Mouse (Mus musculus): Measurements from ENCODE around the gene Dusp6. TPM values are rescaled to one million over a fixed set of nuclear protein-coding genes. Genes with fewer than 3 reads are reported as not detected.
A peak's percentile ranks its signal among the peaks of the same experiment; 100 is the strongest.

Dusp6 gene
- polyA plus RNA-seq, 1 experiment from 2014 or later, result 40.7 TPM

DNA sequence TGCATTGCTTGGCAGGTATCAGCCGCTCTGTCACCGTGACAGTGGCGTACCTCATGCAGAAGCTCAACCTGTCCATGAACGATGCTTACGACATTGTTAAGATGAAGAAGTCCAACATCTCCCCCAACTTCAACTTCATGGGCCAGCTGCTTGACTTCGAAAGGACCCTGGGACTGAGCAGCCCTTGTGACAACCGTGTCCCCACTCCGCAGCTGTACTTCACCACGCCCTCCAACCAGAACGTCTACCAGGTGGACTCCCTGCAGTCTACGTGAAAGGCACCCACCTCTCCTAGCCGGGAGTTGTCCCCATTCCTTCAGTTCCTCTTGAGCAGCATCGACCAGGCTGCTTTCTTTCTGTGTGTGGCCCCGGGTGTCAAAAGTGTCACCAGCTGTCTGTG, 3.0 kb downstream of the Dusp6 start:
- peak overlapping the region; percentile 98; the same call in 1 of the 2 replicates for H3K27ac ChIP-seq (ENCODE audit: low read depth)
- ATAC-seq (replicated peaks; ENCODE audit: low FRiP score, low TSS enrichment, low read depth) (no peak), DNase-seq (ENCODE audit: low spot score) (no peak)
- H3K9ac ChIP-seq (ENCODE audit: low read length), result peak overlapping the region; percentile 89
- peak overlapping the region; percentile 80 for H3K4me3 ChIP-seq (ENCODE audit: low read depth, low read length)
- H3K36me3 ChIP-seq (ENCODE audit: control insufficient read depth, insufficient read depth, low read length), result peaks cover 9% of the 10 kb centered on the region; the same call in 1 of the 2 replicates
- no peaks in the 10 kb centered on the region for H3K9me3 ChIP-seq (ENCODE audit: control insufficient read depth, low read length)
- peaks cover 20% of the 10 kb centered on the region for H3K4me1 ChIP-seq (replicated peaks; ENCODE audit: control insufficient read depth, insufficient read depth, low read length)
- WGBS, result 45% methylated on average over 14 of the region's 14 CpGs
- no peaks in the 10 kb centered on the region for H3K27me3 ChIP-seq (replicated peaks; ENCODE audit: control insufficient read depth, insufficient read depth, low read length)
- H3K4me2 ChIP-seq (ENCODE audit: low read length), result peak overlapping the region; percentile 97

DNA sequence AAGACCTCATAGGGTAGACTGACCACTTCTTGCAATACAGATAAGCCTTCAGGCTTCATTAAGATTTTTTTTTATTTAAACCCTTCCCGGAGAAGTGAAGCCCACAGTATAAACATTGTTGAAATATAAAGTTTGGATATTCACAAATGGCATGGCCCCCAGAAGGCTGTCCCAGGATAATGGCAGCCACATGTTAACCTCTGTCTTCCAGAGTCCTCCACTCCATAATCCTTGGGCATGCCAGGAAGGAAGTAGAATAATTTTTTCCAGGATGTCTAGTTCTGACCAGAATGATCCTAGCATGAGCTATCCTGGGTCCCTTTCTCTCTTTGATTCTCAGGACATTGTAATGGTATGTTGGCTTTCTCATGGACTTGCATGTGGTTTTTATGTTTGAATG, 4.6 kb downstream of the Dusp6 start:
- ATAC-seq (replicated peaks; ENCODE audit: low FRiP score, low TSS enrichment, low read depth), result no peak

DNA sequence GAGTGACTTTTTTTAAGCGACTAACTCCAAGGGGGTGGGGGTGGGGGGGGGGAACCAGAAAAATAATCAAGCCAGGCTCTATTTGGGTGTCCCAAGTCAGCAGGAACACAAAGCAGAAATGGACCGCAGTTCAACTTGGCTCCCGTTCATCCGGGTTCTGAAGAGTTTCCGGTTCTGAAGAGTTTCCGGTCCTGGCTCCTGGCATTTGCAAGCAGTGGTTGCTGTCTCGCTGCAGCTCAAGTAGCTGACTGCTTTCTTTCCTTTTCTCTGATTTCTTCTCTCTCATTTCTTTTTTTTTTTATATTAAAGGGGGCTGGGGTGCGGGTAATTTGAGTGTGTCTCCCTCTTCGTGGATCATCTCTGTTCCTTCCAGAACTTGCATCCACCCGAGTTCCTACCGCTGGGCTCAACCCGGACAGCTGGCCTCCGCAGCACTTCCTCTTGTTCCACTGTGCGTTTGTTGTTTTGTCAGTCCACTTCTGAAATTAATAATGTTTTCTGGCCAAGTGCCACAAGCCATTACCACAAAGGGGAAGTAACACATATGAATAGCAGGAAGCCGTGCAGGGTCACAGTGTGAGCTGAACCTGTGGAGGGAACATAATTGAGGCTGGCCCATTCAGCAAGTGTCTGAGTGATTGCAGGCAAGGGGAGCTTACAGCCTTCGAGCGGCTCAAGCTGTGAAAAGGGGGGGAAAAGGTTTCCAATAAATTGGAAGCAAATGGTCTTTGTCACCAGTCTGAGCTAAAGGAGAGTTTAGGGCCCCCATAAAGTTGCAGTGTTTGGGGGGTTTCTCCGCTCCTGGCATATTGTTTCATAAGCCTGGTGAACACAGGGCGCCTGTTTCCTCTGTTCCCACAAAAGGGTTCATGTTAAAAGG, 5.6 kb downstream of the Dusp6 start:
- no peaks in the 10 kb centered on the region for H3K9me3 ChIP-seq (ENCODE audit: control insufficient read depth, low read length)
- peak; percentile 67 for DNase-seq (ENCODE audit: low spot score)
- no peak overlapping the region for H3K9ac ChIP-seq (ENCODE audit: low read length)
- peak; percentile 46; the same call in 1 of the 2 replicates for ATAC-seq (replicated peaks; ENCODE audit: low FRiP score, low TSS enrichment, low read depth)
- H3K4me3 ChIP-seq (ENCODE audit: low read depth, low read length), result peak overlapping the region; percentile 2; the same call in 1 of the 2 replicates
- peaks cover 9% of the 10 kb centered on the region; the same call in 1 of the 2 replicates for H3K36me3 ChIP-seq (ENCODE audit: control insufficient read depth, insufficient read depth, low read length)
- peak overlapping the region; percentile 97 for H3K4me2 ChIP-seq (ENCODE audit: low read length)
- H3K27ac ChIP-seq (ENCODE audit: low read depth), result peak overlapping the region; percentile 69
- 31% methylated on average over 19 of the region's 19 CpGs for WGBS
- H3K4me1 ChIP-seq (replicated peaks; ENCODE audit: control insufficient read depth, insufficient read depth, low read length), result peaks cover 20% of the 10 kb centered on the region
- no peaks in the 10 kb centered on the region for H3K27me3 ChIP-seq (replicated peaks; ENCODE audit: control insufficient read depth, insufficient read depth, low read length)

More for the DNA sequence above, 4.6 kb downstream of the Dusp6 start:
- no peak for DNase-seq (ENCODE audit: low spot score)
- 30% methylated on average over 1 of the region's 1 CpGs for WGBS
- Histone ChIP-seq H3K27ac (ENCODE audit: low read depth) (peak overlapping the region; percentile 69; the same call in 1 of the 2 replicates), H3K4me3 (ENCODE audit: low read depth, low read length) (no peak overlapping the region), H3K9ac (ENCODE audit: low read length) (no peak overlapping the region), H3K27me3 (replicated peaks; ENCODE audit: control insufficient read depth, insufficient read depth, low read length) (no peaks in the 10 kb centered on the region), H3K4me1 (replicated peaks; ENCODE audit: control insufficient read depth, insufficient read depth, low read length) (peaks cover 20% of the 10 kb centered on the region), H3K4me2 (ENCODE audit: low read length) (peak overlapping the region; percentile 97), H3K9me3 (ENCODE audit: control insufficient read depth, low read length) (no peaks in the 10 kb centered on the region), H3K36me3 (ENCODE audit: control insufficient read depth, insufficient read depth, low read length) (peaks cover 9% of the 10 kb centered on the region; the same call in 1 of the 2 replicates)

DNA sequence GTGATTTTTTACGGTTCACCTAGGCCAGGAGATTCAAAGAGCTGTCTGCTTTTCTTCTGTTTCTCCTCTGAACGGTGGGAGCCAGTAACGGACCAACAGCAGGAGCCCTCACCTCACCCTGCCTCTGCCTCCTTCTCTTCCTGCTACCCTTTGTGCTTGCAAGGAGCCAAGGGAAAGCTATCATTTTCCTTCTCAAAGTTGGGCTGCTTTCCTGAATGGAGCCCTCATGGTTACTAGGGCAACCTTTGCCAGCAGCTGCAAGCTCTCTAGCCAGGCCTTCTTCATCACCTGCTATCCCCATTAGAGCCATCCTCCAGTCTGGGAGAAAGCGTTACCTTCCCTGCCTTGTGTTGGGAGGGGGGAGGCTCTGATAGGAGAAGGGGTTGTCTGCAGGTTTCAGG, 6.3 kb downstream of the Dusp6 start:
- H3K27ac ChIP-seq (ENCODE audit: low read depth), result peak overlapping the region; percentile 69
- WGBS, result 31% methylated on average over 4 of the region's 4 CpGs
- DNase-seq (ENCODE audit: low spot score), result no peak
- H3K9ac ChIP-seq (ENCODE audit: low read length), result no peak overlapping the region
- no peak for ATAC-seq (replicated peaks; ENCODE audit: low FRiP score, low TSS enrichment, low read depth)
- H3K4me1 ChIP-seq (replicated peaks; ENCODE audit: control insufficient read depth, insufficient read depth, low read length), result peaks cover 20% of the 10 kb centered on the region
- no peaks in the 10 kb centered on the region for H3K27me3 ChIP-seq (replicated peaks; ENCODE audit: control insufficient read depth, insufficient read depth, low read length)
- no peaks in the 10 kb centered on the region for H3K9me3 ChIP-seq (ENCODE audit: control insufficient read depth, low read length)
- peaks cover 9% of the 10 kb centered on the region; the same call in 1 of the 2 replicates for H3K36me3 ChIP-seq (ENCODE audit: control insufficient read depth, insufficient read depth, low read length)
- no peak overlapping the region for H3K4me3 ChIP-seq (ENCODE audit: low read depth, low read length)
- H3K4me2 ChIP-seq (ENCODE audit: low read length), result 0 out of 2 replicates have a peak overlapping the region, but pooled peaks have one; percentile 97

DNA sequence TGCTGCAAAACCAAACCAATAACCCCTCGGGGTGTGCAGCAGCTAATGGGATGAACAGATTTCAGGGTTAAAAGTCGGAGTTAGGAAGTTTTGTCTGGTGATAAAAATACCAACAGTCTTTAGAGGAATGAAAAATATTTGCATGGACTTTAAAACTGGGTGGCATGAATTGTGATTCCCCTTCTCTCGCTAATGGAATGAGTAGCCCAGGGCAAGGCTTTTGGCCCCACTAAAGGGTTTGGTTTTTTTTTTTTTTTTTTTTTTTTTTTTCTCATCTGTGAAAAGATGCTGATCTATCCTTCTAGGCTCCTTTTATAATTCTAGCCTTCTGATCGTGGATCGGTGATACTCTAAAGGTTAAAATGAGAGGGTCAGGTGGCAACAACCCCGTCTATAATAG, 6.7 kb downstream of the Dusp6 start:
- peaks cover 9% of the 10 kb centered on the region; the same call in 1 of the 2 replicates for H3K36me3 ChIP-seq (ENCODE audit: control insufficient read depth, insufficient read depth, low read length)
- H3K4me3 ChIP-seq (ENCODE audit: low read depth, low read length), result no peak overlapping the region
- DNase-seq (ENCODE audit: low spot score) (no peak), ATAC-seq (replicated peaks; ENCODE audit: low FRiP score, low TSS enrichment, low read depth) (no peak)
- H3K27ac ChIP-seq (ENCODE audit: low read depth), result peak overlapping the region; percentile 69
- H3K4me2 ChIP-seq (ENCODE audit: low read length), result no peak overlapping the region
- H3K27me3 ChIP-seq (replicated peaks; ENCODE audit: control insufficient read depth, insufficient read depth, low read length), result no peaks in the 10 kb centered on the region
- 66% methylated on average over 6 of the region's 6 CpGs for WGBS
- H3K4me1 ChIP-seq (replicated peaks; ENCODE audit: control insufficient read depth, insufficient read depth, low read length), result peaks cover 20% of the 10 kb centered on the region
- H3K9ac ChIP-seq (ENCODE audit: low read length), result no peak overlapping the region
- no peaks in the 10 kb centered on the region for H3K9me3 ChIP-seq (ENCODE audit: control insufficient read depth, low read length)

DNA sequence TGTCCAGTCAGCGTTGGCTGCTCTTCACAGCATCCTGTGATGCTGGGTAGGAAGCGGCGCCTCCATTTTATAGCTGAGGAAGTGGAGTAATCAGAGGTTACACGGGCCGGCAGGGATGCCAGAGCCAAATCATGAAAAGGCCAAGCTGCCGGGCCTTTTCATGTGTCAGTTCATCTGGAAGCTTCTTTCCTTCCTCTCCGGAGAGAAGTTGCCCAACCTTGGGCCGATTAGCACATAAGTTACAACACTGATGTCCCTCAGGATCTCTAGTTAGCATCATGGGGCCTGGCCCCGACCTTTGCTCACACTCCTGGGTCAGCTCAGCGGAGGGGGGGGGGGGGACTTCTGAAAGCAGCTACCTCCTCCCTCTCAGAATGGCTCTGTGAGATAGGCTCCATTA, 7.4 kb downstream of the Dusp6 start:
- DNase-seq (ENCODE audit: low spot score) (no peak), ATAC-seq (replicated peaks; ENCODE audit: low FRiP score, low TSS enrichment, low read depth) (no peak)
- H3K27ac ChIP-seq (ENCODE audit: low read depth), result peak overlapping the region; percentile 16; the same call in 1 of the 2 replicates
- 36% methylated on average over 10 of the region's 10 CpGs for WGBS
- H3K4me1 ChIP-seq (replicated peaks; ENCODE audit: control insufficient read depth, insufficient read depth, low read length), result peaks cover 20% of the 10 kb centered on the region
- no peak overlapping the region for H3K9ac ChIP-seq (ENCODE audit: low read length)
- no peaks in the 10 kb centered on the region for H3K27me3 ChIP-seq (replicated peaks; ENCODE audit: control insufficient read depth, insufficient read depth, low read length)
- no peak overlapping the region for H3K4me3 ChIP-seq (ENCODE audit: low read depth, low read length)
- peaks cover 9% of the 10 kb centered on the region; the same call in 1 of the 2 replicates for H3K36me3 ChIP-seq (ENCODE audit: control insufficient read depth, insufficient read depth, low read length)
- no peaks in the 10 kb centered on the region for H3K9me3 ChIP-seq (ENCODE audit: control insufficient read depth, low read length)
- no peak overlapping the region for H3K4me2 ChIP-seq (ENCODE audit: low read length)

DNA sequence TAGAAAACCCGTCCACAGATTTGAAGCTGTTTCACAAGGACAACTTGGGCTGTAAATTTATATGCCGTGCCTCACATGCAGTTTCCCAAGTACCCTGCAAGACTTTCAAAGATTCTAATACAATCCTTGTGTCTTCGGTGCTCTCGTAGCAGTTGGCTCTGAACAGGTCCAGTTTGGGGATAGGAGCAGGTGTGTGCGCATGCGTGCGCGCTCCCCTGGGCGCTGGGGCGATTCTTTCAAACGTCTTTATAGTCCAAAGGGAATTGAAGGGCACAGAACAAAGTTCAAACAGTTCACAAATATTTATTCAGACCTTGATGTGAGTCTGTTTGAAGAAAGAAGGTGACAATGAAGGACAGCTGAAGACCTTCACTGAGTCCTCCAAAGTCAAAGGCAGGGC, 8.0 kb downstream of the Dusp6 start:
- no peak for DNase-seq (ENCODE audit: low spot score)
- Histone ChIP-seq H3K27ac (ENCODE audit: low read depth) (no peak overlapping the region; the same call in 1 of the 2 replicates), H3K4me2 (ENCODE audit: low read length) (no peak overlapping the region), H3K36me3 (ENCODE audit: control insufficient read depth, insufficient read depth, low read length) (peaks cover 9% of the 10 kb centered on the region; the same call in 1 of the 2 replicates), H3K27me3 (replicated peaks; ENCODE audit: control insufficient read depth, insufficient read depth, low read length) (no peaks in the 10 kb centered on the region), H3K9me3 (ENCODE audit: control insufficient read depth, low read length) (no peaks in the 10 kb centered on the region), H3K9ac (ENCODE audit: low read length) (no peak overlapping the region), H3K4me1 (replicated peaks; ENCODE audit: control insufficient read depth, insufficient read depth, low read length) (peaks cover 19% of the 10 kb centered on the region), H3K4me3 (ENCODE audit: low read depth, low read length) (no peak overlapping the region)
- ATAC-seq (replicated peaks; ENCODE audit: low FRiP score, low TSS enrichment, low read depth), result no peak
- WGBS, result 71% methylated on average over 11 of the region's 11 CpGs

DNA sequence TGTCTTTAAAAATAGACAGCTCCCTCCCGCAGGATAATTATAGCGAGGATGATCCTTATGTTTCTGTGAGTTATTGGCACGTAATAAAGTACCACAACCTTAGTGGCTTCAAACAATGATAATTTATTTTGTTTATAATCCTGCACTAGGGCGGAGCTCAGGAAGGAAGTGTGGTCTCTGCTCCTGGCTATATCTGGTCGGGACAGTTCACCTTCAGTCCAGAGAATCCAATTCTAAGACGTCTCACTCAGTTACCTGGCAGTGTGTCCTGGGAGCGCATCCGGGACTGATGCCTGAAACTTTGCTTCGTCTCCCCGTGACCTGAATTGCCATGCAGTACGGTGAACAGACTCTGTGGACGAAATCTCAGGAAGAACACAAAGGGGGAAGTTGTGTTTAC, 10.0 kb downstream of the Dusp6 start:
- Histone ChIP-seq H3K36me3 (ENCODE audit: control insufficient read depth, insufficient read depth, low read length) (no peaks in the 10 kb centered on the region), H3K27ac (ENCODE audit: low read depth) (no peak overlapping the region), H3K27me3 (replicated peaks; ENCODE audit: control insufficient read depth, insufficient read depth, low read length) (no peaks in the 10 kb centered on the region), H3K9ac (ENCODE audit: low read length) (no peak overlapping the region), H3K9me3 (ENCODE audit: control insufficient read depth, low read length) (no peaks in the 10 kb centered on the region), H3K4me2 (ENCODE audit: low read length) (no peak overlapping the region), H3K4me3 (ENCODE audit: low read depth, low read length) (no peak overlapping the region), H3K4me1 (replicated peaks; ENCODE audit: control insufficient read depth, insufficient read depth, low read length) (peaks cover 15% of the 10 kb centered on the region)
- WGBS, result 60% methylated on average over 12 of the region's 12 CpGs
- DNase-seq (ENCODE audit: low spot score), result no peak
- no peak for ATAC-seq (replicated peaks; ENCODE audit: low FRiP score, low TSS enrichment, low read depth)
